Mouse (Mus musculus) cerebellum, adult 11 months (tissue): ENCODE results near the gene Usp45.

Experiments used
- DNase-seq: peaks from one replicate; pipeline ENCODE4 v3.0.0; 2022

Usp45 gene

DNA sequence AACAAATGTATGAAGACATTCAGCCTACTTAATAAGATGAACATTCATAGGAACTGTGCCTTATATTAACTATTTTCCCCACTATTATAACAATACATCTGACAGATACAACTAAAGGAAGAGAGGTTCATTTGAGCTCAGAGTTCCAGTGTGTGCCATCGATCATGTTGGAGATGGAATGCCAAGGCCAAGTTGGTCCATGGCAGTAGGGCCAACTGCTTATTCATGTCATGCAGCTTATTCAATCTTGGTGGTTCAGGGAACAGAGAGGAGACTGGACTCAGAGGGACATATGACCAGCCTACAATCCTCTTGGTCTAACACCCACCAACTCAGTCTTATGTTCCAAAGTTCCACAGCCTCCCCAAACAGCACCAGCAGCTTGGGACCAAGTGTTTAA lies 34.1 kb downstream of the Usp45 start:
- no peak for DNase-seq

- no peak for DNase-seq
Observed at GRCm38 (mm10) chr4:21801620-21802019, 34.7 kb downstream of the Usp45 start.

DNA sequence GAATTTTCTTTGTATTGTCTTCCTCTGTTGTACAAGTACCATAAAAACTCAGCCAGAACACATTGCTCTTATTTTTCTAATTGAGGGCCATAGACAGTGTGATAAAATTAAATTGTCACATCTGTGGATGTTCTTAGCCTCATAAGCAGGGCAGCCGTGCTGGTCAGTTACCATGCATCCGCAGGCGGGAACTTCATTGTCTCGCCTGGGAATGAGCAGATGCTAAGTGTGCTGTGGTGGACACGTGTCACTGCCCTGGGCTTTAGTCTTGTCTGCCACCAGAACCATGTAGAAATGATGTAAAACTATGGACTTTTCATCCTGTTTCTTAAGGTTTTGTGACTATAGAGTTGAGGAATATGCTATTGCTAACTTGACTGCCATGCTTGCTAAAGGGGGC lies 40.2 kb downstream of the Usp45 start:
- DNase-seq = no peak

DNA sequence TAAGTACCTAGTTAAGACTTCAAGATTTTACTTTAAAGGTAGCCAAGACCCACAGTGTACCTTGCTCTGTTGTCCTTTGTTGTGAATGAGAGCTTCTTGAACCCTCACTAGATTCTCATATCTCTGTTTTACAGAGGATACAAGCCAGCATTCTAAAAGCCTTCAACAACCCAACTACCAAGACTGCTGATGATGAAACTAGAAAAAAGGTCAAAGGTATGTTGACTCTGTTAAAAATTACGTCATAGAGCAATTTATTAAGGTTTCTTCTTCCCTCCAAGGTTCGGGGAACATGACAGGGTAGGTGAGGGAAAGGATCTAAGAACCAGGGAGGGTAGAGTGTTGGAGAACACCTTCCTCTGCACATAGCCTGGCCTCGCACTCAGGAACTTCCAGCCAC lies 43.7 kb downstream of the Usp45 start:
- DNase-seq = no peak

DNA sequence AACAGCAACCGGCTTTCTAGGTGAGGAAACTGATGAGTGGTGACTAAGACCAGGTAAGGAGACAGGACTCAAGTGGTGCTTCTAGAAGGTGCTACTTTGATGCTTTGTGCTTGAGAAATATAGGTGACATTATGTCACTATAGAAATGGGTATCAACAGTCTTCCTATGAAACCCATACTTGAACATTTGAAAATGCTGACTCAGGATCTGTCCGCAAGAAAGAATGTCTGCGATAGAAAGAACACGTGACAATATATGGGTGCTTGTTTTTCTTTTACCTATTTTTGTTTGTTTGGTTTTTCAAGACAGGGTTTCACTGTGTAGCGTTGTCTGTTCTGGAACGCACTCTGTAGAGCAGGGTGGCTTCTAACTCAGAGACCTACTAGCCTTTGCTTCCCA lies 45.7 kb downstream of the Usp45 start:
- no peak for DNase-seq

DNA sequence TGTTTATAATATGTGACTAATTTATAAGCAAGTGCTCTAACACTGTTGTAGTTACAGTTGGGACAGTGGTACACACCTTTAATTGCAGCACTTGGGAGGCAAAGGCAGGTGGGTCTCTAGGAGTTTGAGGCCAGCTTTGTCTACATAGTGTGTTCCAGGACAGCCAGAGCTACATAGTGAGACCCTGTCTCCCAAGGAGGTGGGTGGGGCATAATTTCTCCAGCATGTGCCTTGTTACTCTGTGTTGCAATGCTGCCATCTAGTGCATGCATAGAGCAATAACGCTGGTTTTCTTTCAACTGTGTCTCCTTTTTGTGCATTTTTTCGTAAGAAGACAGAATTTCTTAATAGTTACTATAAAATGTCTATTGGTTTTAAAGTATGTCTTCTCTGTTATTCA lies 47.1 kb downstream of the Usp45 start:
- peak; percentile 11 for DNase-seq

GRCm38 (mm10) chr4:21826616-21827015 lies 59.7 kb downstream of the Usp45 start:
- no peak for DNase-seq

DNA sequence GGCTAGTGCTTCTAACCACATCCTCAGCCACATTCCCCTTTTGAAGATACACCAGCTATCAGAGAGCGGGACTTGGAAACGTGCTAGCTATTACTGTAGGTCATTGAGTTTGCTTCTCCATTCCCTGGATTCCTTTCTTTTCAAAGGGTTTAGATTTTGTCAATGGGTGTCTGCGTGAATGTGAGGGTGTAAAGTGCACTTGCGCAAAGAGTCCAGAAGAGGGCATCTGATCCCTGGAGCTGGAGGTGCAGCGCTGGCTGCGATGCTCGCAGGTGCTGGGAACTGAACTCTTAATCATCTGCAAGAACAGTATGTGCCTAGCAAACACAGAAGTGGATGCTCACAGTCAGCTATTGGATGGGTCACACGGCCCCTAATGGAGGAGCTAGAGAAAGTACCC lies 65.9 kb downstream of the Usp45 start:
- no peak for DNase-seq

DNA sequence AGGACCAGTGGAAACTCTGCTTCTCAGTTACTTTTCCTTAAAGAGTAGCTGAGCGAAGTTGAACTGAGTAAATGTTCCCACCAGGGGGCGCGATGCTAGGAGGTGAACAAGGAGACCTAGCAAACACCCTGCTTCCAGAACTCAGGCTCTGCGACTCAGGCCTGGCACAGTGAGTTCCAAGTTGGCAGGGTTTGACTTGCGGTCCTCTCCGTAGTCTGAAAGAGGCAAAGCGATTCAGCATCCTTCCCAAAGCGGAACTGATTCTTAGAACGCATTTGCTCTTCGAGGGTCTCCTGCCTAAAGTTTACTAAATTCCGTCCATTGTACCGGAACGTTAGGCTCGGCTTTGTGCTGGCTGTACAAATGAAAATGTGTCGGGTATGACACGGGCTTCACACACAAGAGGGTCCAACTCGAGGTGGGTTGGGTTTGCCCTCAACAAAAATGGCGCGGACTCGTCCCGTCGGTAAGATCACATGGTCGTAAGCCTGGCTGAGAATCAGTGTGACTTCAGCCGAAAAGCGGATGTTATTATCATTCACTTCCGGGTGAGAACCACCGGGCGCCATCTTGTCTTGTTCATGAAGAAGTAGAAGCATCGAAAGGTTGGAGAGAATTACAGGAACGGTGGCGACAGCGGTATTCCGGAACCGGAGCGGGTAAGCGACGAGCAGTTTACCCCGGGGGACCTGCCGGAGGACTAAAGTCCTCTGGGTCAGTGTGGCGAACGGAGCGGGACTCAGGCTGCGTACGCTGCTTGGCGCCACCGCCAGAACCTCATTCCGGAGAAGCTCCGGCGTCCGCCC lies 80.7 kb downstream of the Usp45 start, which contains the start of gene Pnisr:
Gene Pnisr, plus strand, starts transcription at position 103 of the 806 bp plus-strand sequence.
- DNase-seq = peak; percentile 91

DNA sequence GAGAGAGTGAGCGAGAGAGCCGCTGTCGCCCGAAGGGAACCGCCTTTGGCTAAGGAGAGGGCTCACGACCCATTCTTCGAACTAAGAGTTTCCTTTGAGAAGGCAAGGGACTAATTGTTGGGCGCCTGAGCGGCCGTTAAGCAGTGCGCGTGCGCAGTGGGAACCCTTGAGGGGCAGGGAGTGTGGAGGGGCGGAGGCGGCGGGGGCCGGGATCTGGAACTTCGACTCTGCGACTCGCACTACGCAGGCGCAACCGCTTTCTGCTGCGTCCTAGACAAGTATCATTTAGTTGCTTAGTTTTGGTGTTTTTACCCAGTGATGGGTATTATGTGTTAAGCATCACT lies 81.3 kb downstream of the Usp45 start:
- DNase-seq = peak; percentile 88

DNA sequence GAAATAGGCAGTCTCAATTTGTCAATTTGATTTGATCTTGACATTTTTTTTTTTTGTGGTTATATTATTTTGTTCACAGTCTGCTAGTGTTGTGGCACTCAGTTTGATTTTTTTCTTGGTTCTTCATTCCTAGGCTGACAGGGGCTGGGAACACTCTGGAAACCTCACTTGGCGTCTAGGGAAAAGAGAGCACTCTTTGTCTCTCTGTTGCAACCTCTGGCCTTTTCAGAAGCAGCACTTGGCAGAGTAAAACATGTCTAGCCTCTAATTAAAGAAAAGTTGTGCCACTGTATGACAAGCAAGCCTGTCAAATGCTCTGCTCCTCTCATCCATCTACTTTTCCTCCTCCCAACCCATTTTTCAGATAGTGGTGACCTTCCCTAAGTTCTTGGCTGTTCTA lies 90.5 kb downstream of the Usp45 start:
- no peak for DNase-seq

GRCm38 (mm10) chr4:21865226-21865625 lies 98.3 kb downstream of the Usp45 start:
- no peak for DNase-seq

GRCm38 (mm10) chr4:21878776-21879175 lies 111.8 kb downstream of the Usp45 start:
- DNase-seq = no peak

GRCm38 (mm10) chr4:21879565-21880220 lies 112.7 kb downstream of the Usp45 start, which contains the start of gene Coq3:
Gene Coq3, plus strand, starts transcription at chr4:21879673.
- peak; percentile 74 for DNase-seq

DNA sequence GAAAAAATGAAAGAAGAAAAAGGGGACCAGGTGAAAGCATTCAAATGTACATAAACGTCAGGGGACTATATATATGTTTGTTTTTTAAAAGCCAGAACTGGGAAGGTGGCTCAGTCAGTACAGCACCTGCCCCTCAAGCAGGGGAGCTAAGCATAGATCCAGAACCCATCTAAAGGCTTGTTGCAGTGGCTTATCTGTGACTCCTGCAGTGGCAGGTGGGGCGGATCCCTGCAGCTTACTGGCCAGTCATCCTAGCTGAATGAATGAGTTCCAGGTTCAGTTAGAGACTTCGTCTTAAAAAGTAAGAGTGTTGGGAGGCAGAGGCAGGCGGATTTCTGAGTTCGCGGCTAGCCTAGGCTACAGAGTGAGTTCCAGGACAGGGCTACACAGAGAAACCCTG lies 115.8 kb downstream of the Usp45 start:
- DNase-seq = no peak

GRCm38 (mm10) chr4:21885831-21886230 lies 118.9 kb downstream of the Usp45 start:
- no peak for DNase-seq
